Mouse (Mus musculus): ENCODE measurements around the gene Pold1.

DNA sequence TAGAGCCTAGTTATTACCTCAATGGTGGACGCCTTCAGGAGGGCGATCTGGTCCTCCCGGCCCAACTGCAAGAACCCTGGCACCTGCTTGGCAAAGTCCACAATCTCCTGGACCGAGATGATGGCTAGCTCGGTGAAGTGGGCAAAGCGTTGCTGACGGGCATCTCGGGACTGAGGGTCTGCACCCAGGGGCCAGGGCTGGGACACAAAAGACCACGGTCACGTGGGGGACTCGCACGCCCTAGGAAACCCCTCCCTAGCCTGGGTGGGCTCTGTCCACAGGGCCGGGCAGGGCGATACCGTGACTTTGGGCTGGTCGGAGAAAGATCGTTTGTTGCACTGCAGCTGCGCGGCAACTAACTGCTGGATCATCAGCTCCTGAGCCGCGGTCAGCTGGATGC lies 2.7 kb upstream of the Pold1 start:
- TF ChIP-seq POLR2A (IDR thresholded peaks at IDR 0.05; ENCODE audit: low read depth, low read length) (no peak), CTCF (conservative IDR thresholded peaks at IDR 0.05; ENCODE audit: insufficient read depth, insufficient read length, low read depth, low read length) (no peak)
